Mouse (Mus musculus): ENCODE data around the gene Lin28b. TPM values are rescaled to one million over a fixed set of nuclear protein-coding genes. Genes with fewer than 3 reads are reported as not detected.

The Lin28b gene
- total RNA-seq, 1 experiment from 2014 or later = not detected

DNA sequence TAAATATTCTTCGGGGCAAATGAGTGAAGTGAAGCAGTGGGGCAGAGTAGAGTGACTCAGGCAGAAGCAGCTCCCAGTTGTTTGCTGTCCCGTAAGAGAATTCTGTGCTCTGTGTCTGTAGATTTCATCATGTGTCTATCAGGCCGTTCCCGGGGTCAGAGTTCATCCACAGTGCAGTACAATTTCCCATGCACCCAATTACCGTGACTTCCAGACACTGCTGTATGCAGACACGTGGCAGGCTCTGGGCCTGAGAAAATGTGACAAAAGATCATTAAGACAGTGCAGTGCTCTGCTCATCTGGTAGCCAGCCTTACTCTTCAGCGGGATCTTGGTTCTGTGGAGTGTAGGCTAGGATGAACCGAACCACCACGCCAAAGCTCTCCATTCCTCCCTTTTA lies 141.0 kb downstream of the Lin28b start:
- ATAC-seq (replicated peaks in 1 of 2; ENCODE audit: insufficient read depth in 1 of 2, low FRiP score in 2 of 2, low TSS enrichment in 1 of 2, low read depth in 1 of 2, poor library complexity in 2 of 2, severe bottlenecking in 2 of 2) = no peak

DNA sequence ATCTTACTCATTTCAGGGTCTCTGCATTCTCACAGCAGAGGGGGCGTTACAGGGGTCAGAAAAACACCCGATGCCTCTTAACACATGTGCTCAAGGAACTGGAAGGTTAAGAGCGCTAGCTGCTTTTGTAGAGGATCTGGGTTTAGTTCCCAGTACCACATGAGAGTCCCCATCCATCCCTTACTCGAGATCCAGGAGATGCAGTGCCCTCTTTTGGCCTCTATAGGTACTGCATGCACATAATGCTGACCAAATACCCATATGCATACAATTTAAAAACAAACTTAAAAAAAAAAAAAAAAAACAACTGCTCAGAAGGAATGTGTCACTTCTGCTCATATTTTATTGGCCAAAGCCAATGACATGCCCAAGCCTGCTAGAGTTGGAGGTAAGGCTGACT lies 141.8 kb downstream of the Lin28b start:
- no peak for ATAC-seq (replicated peaks in 1 of 2; ENCODE audit: insufficient read depth in 1 of 2, low FRiP score in 2 of 2, low TSS enrichment in 1 of 2, low read depth in 1 of 2, poor library complexity in 2 of 2, severe bottlenecking in 2 of 2)

GRCm38 (mm10) chr10:45339106-45339505 lies 147.1 kb downstream of the Lin28b start:
- no peak for ATAC-seq (replicated peaks in 1 of 2; ENCODE audit: insufficient read depth in 1 of 2, low FRiP score in 2 of 2, low TSS enrichment in 1 of 2, low read depth in 1 of 2, poor library complexity in 2 of 2, severe bottlenecking in 2 of 2)

DNA sequence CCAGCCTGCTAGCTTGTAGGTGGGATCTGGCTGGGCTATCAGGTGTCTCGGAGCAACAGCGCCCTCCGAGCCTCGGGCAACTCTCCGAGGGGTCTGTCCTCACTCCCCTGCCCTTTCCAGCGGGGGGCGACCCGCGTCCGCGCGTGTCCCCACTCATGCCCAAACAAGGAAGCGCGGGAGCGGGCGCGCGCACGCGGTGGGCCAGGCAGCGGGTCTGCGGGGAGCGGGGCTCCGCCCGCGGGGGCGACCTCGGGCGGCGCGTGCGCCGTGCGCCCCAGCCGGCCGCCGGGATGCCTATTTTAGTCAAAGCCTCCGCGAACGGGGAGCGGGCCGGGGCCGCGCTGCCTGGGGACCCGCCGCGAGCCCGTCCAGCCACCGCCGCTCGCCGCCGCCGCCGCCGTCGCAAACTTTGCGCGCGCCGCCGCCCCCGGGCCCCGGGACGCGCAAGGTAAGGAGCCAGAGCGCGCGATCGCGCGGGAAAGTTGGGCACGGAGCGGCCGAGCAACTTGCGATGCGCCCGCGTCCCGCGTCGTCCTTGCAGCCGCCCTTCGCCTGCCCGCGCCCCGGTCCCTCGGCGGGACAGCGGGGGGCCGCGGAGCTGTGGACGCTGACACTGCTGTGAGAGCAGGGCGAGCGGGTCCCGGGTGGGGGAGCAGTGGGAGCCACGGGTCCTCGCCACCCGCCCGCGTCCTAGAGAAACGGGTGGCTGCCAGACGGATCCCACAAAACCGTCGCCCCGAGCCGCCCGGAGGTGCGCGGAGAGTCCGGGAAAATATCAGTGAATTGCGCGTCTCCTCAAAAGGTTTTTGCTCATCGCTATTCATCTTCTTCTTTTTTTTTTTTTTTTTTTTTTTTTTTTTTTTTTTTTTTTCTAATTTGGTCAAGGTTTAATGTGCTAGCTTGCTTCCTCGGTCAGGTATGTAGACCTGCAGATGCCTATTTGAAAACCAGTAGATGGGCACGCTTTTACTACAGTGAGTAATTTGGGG lies 150.5 kb downstream of the Lin28b start, which contains the start of gene Bves:
Gene Bves, plus strand, starts transcription at position 339 of the 989 bp plus-strand sequence.
- no peak for ATAC-seq (replicated peaks in 1 of 2; ENCODE audit: insufficient read depth in 1 of 2, low FRiP score in 2 of 2, low TSS enrichment in 1 of 2, low read depth in 1 of 2, poor library complexity in 2 of 2, severe bottlenecking in 2 of 2)

GRCm38 (mm10) chr10:45334925-45335324 lies 151.3 kb downstream of the Lin28b start:
- no peak for ATAC-seq (replicated peaks in 1 of 2; ENCODE audit: insufficient read depth in 1 of 2, low FRiP score in 2 of 2, low TSS enrichment in 1 of 2, low read depth in 1 of 2, poor library complexity in 2 of 2, severe bottlenecking in 2 of 2)

DNA sequence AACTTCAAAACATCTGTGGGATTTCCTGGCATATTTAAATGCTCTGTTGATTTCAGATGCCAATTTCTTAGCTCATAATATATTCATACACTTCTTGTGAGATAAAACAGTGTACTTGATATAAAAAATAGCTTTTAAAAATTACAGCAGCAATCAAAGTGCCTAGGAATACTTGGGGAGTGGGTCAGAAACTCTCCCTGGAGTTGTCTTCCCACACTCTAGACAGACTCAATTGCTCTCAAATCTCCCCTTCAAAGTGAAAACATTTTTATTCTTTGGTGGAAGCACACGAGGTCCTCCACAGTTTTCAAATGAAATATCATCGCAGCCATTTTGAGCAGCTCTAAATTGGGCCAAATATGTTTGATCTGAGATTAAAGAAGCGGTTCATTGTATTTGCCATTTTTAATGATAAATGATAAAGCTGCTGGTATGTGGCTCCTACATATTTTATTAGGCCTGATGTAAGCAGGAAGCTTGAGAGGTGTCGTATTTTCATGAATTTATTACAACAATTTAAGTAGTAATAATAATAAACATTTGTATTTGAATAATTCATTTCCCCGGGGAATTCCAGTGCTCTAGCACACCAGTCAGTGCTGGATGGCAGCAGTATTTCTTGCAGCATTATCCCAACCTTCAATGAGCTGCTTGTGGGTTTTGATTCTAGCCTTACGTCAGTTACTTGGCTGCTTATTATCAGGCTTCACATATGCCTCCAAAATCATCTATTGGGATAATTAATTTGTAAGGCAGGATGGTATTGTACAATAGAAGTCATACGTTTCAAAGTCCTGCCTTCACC lies 157.8 kb downstream of the Lin28b start:
- no peak for ATAC-seq (replicated peaks in 1 of 2; ENCODE audit: insufficient read depth in 1 of 2, low FRiP score in 2 of 2, low TSS enrichment in 1 of 2, low read depth in 1 of 2, poor library complexity in 2 of 2, severe bottlenecking in 2 of 2)

Other genes with a start within 250 kb of the Lin28b start
- gene Bves, start 150.6 kb downstream of the Lin28b start, total RNA-seq (2017) = not detected in 2 replicates
- gene Hace1, start 91.4 kb upstream of the Lin28b start, total RNA-seq (2017) = 18.2 and 33.1 TPM in 2 replicates

Measured in hematopoietic stem cell, adult 5-6 weeks (primary cell).